Mouse (Mus musculus) intestine, embryonic 15.5 days (tissue): ENCODE data around the gene Nckap1l. TPM values are rescaled to one million over a fixed set of nuclear protein-coding genes. Genes with fewer than 3 reads are reported as not detected.

Experiments used
- ATAC-seq: fragments of 200-750 bp; cut with Nextera tagmentation; 2 replicates; pipeline ENCODE4 v1.8.0; 2017; ENCODE audit warnings: moderate TSS enrichment, moderate library complexity
- H3K27ac ChIP-seq: fragments of 300-500 bp; sonication (generic); 2 replicates; pipeline ENCODE4 v1.5.1; 2015; ENCODE audit warnings: mild to moderate bottlenecking, inconsistent platforms
- H3K27me3 ChIP-seq: fragments of 300-500 bp; sonication (generic); replicated peaks from 2 replicates; pipeline ENCODE4 v1.6.1; 2015; ENCODE audit warnings: inconsistent platforms
- H3K36me3 ChIP-seq: fragments of 300-500 bp; sonication (generic); 2 replicates; pipeline ENCODE4 v1.6.1; 2015; ENCODE audit warnings: inconsistent platforms
- H3K4me1 ChIP-seq: fragments of 300-500 bp; sonication (generic); replicated peaks from 2 replicates; pipeline ENCODE4 v1.6.1; 2015; ENCODE audit warnings: inconsistent platforms
- H3K4me2 ChIP-seq: fragments of 300-500 bp; sonication (generic); replicated peaks from 2 replicates; pipeline ENCODE4 v1.6.1; 2015; ENCODE audit warnings: mild to moderate bottlenecking, inconsistent platforms
- H3K4me3 ChIP-seq: fragments of 300-500 bp; sonication (generic); replicated peaks from 2 replicates; pipeline ENCODE4 v1.5.1; 2015; ENCODE audit warnings: inconsistent platforms
- H3K9ac ChIP-seq: fragments of 300-500 bp; sonication (generic); 2 replicates; pipeline ENCODE4 v1.6.1; 2015; ENCODE audit warnings: inconsistent platforms
- H3K9me3 ChIP-seq: fragments of 300-500 bp; sonication (generic); 2 replicates; pipeline ENCODE4 v1.6.1; 2016; ENCODE audit warnings: inconsistent platforms
- WGBS: fragments of 180-500 bp; shearing (Covaris S2); methylation state at CpG from one replicate; pipeline ENCODE4 v1.1.7; 2015; 5-methylcytosine and 5-hydroxymethylcytosine counted together
- polyA plus RNA-seq: library from polyadenylated mRNA; unstranded; fragments of >200 nt; fragmentation: Nextera tagmentation; extraction: Ambion mirVana; gene quantifications from 2 replicates; pipeline ENCODE4 v1.2.1, GENCODE M21; 2015

Gene Nckap1l
- polyA plus RNA-seq, 1 experiment from 2014 or later, result 3.2 TPM

DNA sequence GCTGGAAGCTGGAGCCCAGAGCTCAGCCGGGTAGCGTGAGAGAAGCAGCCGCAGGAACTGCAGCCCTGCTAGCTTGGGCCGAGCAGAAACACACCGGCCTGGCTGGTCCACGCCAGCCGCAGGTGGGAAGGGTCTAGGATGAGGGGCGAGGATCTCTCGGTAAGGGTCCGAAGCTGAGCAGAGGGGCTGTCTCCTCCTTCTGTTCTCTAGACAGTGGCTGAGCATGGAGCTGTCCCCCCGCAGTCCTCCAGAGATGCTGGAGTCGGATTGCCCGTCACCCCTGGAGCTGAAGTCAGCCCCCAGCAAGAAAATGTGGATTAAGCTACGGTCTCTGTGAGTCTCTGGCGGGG lies 49.6 kb downstream of the Nckap1l start:
- WGBS, result 2% methylated on average over 15 of the region's 15 CpGs
- peak overlapping the region; percentile 55 for H3K4me3 ChIP-seq
- ATAC-seq, result peak; percentile 69
- H3K27ac ChIP-seq, result no peak overlapping the region
- no peaks in the 10 kb centered on the region for H3K9me3 ChIP-seq
- peaks cover 16% of the 10 kb centered on the region for H3K27me3 ChIP-seq
- peaks cover 8% of the 10 kb centered on the region; the same call in 1 of the 2 replicates for H3K4me1 ChIP-seq
- peak overlapping the region; percentile 96 for H3K4me2 ChIP-seq
- H3K9ac ChIP-seq, result peak overlapping the region; percentile 51
- H3K36me3 ChIP-seq, result no peaks in the 10 kb centered on the region

DNA sequence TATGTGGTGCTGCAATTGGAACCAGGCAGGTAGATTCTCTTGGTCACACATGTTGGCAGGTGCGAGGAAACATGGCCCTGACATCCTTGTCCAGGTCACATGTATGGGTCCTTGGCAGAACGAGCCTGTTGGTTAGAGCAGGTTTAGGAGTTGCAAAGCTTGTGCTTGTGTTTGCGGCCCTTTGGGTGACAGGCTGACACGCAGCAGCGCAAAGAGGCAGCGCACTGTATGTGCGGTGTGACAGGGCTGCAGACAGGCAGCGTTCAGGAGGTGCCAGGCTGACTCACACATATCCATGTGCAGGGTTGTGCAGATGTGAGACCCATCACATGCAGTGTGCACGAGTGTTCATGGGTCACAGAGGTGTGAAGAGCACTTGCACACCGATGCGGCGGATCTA lies 50.1 kb downstream of the Nckap1l start:
- 49% methylated on average over 12 of the region's 12 CpGs for WGBS
- Histone ChIP-seq H3K27ac (no peak overlapping the region), H3K27me3 (peaks cover 16% of the 10 kb centered on the region), H3K4me3 (peak overlapping the region; percentile 55), H3K9me3 (no peaks in the 10 kb centered on the region), H3K4me2 (peak overlapping the region; percentile 96), H3K36me3 (no peaks in the 10 kb centered on the region), H3K9ac (no peak overlapping the region), H3K4me1 (peaks cover 8% of the 10 kb centered on the region; the same call in 1 of the 2 replicates)
- ATAC-seq, result no peak

DNA sequence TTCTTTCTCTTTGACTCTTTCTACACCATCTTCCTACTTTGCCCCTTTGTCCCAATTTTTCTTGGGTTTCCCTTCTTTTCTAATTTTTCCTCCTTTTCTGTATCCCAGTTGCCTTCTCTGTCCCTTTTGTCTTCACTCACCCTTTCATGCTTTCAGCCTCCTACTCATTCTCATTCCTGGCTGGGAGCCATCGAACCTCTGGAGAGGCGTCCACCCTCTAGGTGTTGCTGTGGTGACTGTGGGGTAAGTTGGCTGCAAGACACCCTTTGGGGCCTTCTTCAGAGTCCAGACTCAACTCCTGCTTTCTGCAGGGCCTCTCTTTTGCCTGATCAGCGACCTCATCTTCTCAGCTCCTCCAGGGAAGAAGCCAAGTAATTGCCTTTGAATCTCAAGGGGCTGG lies 55.7 kb downstream of the Nckap1l start:
- no peak overlapping the region for H3K27ac ChIP-seq
- H3K4me3 ChIP-seq, result no peak overlapping the region
- H3K9ac ChIP-seq, result no peak overlapping the region
- no peak for ATAC-seq
- no peaks in the 10 kb centered on the region for H3K36me3 ChIP-seq
- WGBS, result 65% methylated on average over 3 of the region's 3 CpGs
- H3K4me1 ChIP-seq, result peaks cover 10% of the 10 kb centered on the region; the same call in 1 of the 2 replicates
- 0 out of 2 replicates have a peak, but pooled peaks cover 5% of the 10 kb centered on the region for H3K27me3 ChIP-seq
- H3K4me2 ChIP-seq, result no peak overlapping the region
- no peaks in the 10 kb centered on the region for H3K9me3 ChIP-seq

DNA sequence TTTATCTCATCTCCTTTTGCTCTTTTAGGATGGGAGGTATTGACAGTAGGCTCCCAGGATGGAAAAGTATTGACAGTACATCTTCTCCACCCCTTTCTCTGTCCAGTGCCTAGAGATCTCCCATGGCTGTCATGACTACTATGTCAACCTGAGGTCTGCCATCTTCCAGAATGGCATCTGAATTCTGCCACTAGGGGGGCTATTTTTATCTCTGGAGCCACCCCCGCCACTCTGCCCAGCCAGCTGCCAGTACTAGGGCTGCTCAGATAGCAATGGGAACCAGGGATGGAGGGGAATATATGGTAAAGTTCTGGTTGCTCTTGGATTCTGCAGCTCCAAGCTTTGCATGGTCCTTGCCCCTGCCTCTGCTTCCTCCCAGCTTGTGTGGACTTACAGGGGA lies 58.1 kb downstream of the Nckap1l start:
- no peak for ATAC-seq
- H3K9ac ChIP-seq, result no peak overlapping the region
- H3K9me3 ChIP-seq, result no peaks in the 10 kb centered on the region
- no peak overlapping the region for H3K27ac ChIP-seq
- H3K4me3 ChIP-seq, result no peak overlapping the region
- H3K4me2 ChIP-seq, result no peak overlapping the region
- peaks cover 16% of the 10 kb centered on the region; the same call in 1 of the 2 replicates for H3K4me1 ChIP-seq
- 0 out of 2 replicates have a peak, but pooled peaks cover 2% of the 10 kb centered on the region for H3K27me3 ChIP-seq
- no peaks in the 10 kb centered on the region for H3K36me3 ChIP-seq
- 47% methylated on average over 1 of the region's 1 CpGs for WGBS

DNA sequence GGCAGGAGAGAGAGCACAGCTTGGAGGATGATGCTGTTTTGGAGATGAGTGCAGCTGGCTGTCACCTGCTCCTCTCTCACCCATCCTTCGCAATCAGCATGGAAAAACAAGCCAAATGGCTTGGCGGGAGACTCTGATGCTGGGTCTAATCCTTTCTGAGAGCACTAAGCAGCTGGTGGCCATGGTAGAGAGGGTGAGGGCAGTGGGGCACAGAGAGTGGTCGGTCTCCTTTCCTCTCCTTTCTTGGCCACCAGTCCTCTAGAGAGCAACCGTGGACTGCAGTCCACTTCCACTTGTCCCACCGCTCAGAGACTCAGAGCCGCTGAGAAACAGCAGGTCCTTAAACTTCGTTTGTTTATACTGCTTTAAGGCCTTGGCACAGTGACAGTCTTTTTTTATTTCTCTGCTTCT lies 60.0 kb downstream of the Nckap1l start:
- Histone ChIP-seq H3K9ac (no peak overlapping the region), H3K36me3 (no peaks in the 10 kb centered on the region), H3K27me3 (no peaks in the 10 kb centered on the region), H3K9me3 (no peaks in the 10 kb centered on the region), H3K4me3 (peak overlapping the region; percentile 30; the same call in 1 of the 2 replicates), H3K4me2 (peak overlapping the region; percentile 65), H3K27ac (peak overlapping the region; percentile 34; the same call in 1 of the 2 replicates), H3K4me1 (peaks cover 16% of the 10 kb centered on the region; the same call in 1 of the 2 replicates)
- peak; percentile 71 for ATAC-seq
- 9% methylated on average over 7 of the region's 7 CpGs for WGBS

DNA sequence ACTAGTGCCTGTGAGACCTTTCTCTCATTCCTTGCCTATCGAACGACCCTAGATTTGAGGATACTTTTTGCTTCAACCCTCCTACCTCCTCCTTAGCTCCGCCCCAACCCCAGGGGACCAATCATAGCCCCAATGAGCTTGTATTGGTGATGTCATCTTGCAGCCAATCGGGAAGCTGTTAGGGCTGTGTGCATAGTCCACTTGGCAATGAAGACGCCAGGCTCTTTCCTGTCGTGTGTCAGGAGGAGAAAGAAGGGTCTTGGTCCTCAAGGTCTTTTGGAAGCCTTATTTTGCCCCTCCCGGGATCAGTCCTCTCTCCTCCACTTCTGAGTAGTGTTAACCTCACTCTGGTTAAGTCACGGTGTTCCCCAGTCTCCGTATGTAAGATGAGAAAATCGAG lies 60.5 kb downstream of the Nckap1l start:
- 1% methylated on average over 10 of the region's 10 CpGs for WGBS
- H3K27ac ChIP-seq, result no peak overlapping the region
- no peak overlapping the region for H3K9ac ChIP-seq

DNA sequence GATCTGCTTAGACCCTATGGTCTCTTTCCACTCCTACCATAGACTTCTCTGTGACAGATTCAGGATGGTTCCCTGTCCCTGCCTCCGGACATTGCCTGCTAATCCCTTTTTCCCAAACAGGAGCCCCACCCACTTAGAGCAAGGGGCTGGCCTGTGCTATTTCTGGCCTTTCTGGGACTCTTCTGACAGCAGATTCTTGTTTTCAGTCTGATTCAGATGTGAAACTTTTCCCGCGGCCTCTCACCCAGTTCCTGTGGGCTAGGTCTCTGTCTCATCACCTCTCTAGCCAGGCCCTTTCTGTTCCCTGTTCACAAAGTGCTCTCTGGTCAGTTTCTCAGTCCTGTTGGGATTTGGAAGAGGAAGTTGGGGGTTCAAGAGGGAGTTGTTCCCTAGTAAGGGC lies 61.3 kb downstream of the Nckap1l start:
- H3K9me3 ChIP-seq, result no peaks in the 10 kb centered on the region
- H3K4me1 ChIP-seq, result peaks cover 16% of the 10 kb centered on the region; the same call in 1 of the 2 replicates
- peak overlapping the region; percentile 65; the same call in 1 of the 2 replicates for H3K4me2 ChIP-seq
- 47% methylated on average over 3 of the region's 3 CpGs for WGBS
- no peak overlapping the region for H3K4me3 ChIP-seq
- no peak overlapping the region for H3K27ac ChIP-seq
- no peak overlapping the region for H3K9ac ChIP-seq
- ATAC-seq, result no peak
- H3K27me3 ChIP-seq, result no peaks in the 10 kb centered on the region
- H3K36me3 ChIP-seq, result no peaks in the 10 kb centered on the region

More for the DNA sequence above, 60.5 kb downstream of the Nckap1l start:
- peak; percentile 96 for ATAC-seq
- peak overlapping the region; percentile 30 for H3K4me3 ChIP-seq
- H3K27me3 ChIP-seq, result no peaks in the 10 kb centered on the region
- H3K4me1 ChIP-seq, result peaks cover 16% of the 10 kb centered on the region; the same call in 1 of the 2 replicates
- H3K4me2 ChIP-seq, result peak overlapping the region; percentile 65
- H3K9me3 ChIP-seq, result no peaks in the 10 kb centered on the region
- no peaks in the 10 kb centered on the region for H3K36me3 ChIP-seq

DNA sequence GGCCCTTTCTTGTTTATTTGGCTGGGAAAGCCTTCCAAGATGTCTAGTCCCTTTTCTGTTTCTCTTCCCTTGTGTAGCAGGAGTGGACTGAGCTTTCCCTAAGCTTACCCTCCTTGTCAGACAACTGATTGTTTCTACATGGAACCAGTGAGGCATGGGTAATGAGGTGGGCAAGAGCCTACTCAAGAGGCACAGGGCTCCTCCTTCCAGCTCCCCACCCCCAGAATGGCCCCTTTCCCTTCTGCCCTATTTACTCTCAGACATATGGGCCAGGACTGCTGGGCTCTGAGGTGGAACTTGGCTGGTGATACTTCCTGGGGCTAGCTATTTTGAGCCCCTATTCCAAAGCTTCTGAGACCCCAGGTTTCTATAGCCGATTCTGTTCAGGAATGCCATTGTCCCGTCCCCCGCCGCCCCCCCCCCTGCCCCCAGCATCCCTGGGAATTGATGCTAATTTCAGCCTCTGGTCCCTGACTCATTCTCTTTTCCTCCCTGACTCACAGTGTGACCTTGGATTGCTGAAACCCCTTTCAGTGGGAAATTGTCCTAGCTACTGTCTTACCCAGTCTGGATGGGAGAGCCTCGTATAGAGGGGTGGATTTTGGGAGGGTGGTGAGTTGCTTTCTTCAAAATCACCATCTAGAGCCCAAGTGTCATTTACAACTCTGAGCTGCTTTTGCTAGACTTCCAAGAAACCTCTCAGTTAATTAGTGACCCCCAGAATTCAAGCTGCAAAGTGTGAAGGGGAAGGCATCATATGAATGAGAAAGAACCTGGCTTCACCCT lies 65.2 kb downstream of the Nckap1l start:
- 19% methylated on average over 5 of the region's 5 CpGs for WGBS

DNA sequence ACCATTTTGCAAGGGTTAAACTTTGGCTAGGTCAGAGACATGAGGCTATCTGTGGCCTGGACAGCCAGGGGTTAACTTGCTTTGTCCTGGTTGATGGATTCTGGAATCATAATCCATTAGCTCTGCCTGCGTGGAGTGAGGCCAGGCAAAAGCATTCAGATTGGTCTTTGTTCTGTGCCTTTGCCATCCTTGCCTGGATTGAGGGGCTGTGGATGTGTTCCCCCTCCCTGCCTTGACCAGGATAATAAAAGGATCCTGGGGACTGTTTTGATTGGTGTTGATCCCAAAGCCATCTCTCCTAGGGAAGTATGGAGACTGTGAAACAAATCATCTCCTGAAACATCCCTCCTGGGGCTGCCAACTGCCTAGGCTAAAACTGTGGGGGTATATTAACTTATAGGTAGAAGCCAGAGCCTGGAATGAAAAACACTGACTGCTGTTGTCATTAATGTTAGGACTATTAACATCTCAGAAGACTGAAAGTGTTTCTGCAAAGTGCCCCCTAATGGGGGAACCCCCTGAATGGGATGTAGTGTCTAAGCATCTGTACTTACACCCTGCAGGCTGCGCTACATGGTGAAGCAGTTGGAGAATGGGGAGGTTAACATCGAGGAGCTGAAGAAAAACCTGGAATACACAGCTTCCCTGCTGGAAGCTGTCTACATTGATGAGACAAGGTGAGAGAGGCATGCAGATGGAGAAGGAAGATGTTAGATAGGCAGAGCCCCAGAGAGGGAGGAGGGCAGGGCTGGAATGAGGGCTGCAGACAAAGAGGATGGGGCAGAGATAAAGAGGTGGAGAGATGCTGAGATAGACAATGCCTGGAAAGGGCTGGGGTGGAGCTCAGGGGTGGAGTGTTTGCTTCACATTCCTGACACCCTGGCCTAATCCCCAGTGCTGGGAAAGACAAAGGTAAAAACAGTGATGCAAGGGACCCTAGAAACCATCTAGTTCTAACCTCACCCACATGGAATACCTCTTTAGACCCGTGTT lies 66.1 kb downstream of the Nckap1l start:
- WGBS, result 37% methylated on average over 4 of the region's 4 CpGs
- H3K9ac ChIP-seq, result no peak overlapping the region
- H3K4me2 ChIP-seq, result no peak overlapping the region
- no peaks in the 10 kb centered on the region for H3K27me3 ChIP-seq
- no peak overlapping the region for H3K27ac ChIP-seq
- no peaks in the 10 kb centered on the region for H3K36me3 ChIP-seq
- H3K4me1 ChIP-seq, result peaks cover 4% of the 10 kb centered on the region; the same call in 1 of the 2 replicates
- no peak for ATAC-seq
- H3K4me3 ChIP-seq, result no peak overlapping the region
- no peaks in the 10 kb centered on the region for H3K9me3 ChIP-seq

More for the DNA sequence above, 65.2 kb downstream of the Nckap1l start:
- no peak overlapping the region for H3K4me3 ChIP-seq
- no peak for ATAC-seq
- H3K36me3 ChIP-seq, result no peaks in the 10 kb centered on the region
- H3K9ac ChIP-seq, result no peak overlapping the region
- H3K27ac ChIP-seq, result 0 out of 2 replicates have a peak overlapping the region, but pooled peaks have one; percentile 32
- H3K27me3 ChIP-seq, result no peaks in the 10 kb centered on the region
- no peaks in the 10 kb centered on the region for H3K9me3 ChIP-seq
- peaks cover 11% of the 10 kb centered on the region; the same call in 1 of the 2 replicates for H3K4me1 ChIP-seq
- no peak overlapping the region for H3K4me2 ChIP-seq

DNA sequence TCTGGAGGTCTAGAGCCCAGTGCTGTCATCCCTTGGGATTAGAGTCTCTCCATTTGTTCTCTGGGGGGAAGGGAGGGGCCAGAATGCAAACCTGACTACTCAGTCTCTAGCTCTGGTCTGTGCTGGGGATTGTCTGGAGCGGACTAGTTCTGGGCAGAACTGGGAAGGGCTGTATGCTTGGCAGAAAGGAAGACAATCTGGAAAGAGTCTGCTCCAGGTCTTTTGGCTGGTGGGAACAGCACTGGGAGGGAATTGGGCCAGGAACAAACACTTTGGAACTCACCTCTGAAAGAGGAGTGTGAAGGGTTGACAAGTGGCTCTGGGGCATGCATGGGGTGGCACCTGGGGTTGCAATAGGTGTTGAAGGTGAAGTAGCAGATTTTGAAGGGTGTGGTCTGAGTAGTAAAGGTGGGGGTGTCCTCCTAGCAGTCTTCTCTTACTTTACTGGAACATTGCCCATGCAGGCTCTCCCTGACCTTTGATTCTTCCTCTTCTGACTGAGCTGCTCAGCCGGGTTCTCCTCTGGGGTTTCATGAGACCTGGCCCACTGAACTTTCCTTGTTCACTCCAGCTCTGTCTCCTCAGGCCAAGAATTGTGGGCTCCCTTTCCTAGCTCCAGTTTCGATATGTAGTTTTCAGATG lies 69.0 kb downstream of the Nckap1l start:
- Histone ChIP-seq H3K4me2 (no peak overlapping the region), H3K4me3 (no peak overlapping the region), H3K27me3 (no peaks in the 10 kb centered on the region), H3K27ac (no peak overlapping the region), H3K9me3 (no peaks in the 10 kb centered on the region), H3K4me1 (no peaks in the 10 kb centered on the region; the same call in 1 of the 2 replicates), H3K36me3 (no peaks in the 10 kb centered on the region), H3K9ac (no peak overlapping the region)
- peak; percentile 83 for ATAC-seq
- 66% methylated on average over 3 of the region's 3 CpGs for WGBS

DNA sequence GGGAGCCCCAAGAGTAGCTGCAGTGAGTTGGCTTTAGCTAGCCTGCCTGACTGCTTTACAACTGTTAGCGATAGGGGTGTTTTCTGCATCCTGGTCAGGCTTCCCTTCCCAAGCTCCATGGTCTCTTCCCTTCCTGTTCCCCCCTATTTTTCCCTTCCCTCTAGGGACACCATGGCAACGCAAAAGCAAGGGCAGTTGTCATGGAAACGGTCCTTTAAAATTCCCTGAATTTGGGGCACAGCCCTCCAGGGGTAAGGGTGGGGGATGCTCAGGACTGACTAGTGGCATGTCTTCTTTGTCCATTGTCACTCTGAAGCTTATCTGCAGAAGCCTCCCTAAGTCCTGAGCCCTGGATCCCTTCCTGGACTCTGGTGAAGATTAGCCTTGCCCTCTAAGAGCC lies 69.6 kb downstream of the Nckap1l start:
- Histone ChIP-seq H3K27me3 (no peaks in the 10 kb centered on the region), H3K9ac (no peak overlapping the region), H3K36me3 (no peaks in the 10 kb centered on the region), H3K4me2 (no peak overlapping the region), H3K4me1 (no peaks in the 10 kb centered on the region; the same call in 1 of the 2 replicates), H3K4me3 (no peak overlapping the region), H3K27ac (no peak overlapping the region), H3K9me3 (no peaks in the 10 kb centered on the region)
- ATAC-seq, result peak; percentile 44; the same call in 1 of the 2 replicates
- WGBS, result 61% methylated on average over 3 of the region's 3 CpGs
